Mouse (Mus musculus) midbrain, embryonic 12.5 days (tissue): Measurements from ENCODE around the gene Ccdc8. TPM values are rescaled to one million over a fixed set of nuclear protein-coding genes. Genes with fewer than 3 reads are reported as not detected.

Source experiments
- ATAC-seq: fragments of 200-750 bp; cut with Nextera tagmentation; 2 replicates; pipeline ENCODE4 v1.8.0; 2017; ENCODE audit warnings: low read depth, moderate TSS enrichment, moderate library complexity; ENCODE audit not compliant: low FRiP score
- H3K27ac ChIP-seq: fragments of 300-500 bp; sonication (generic); replicated peaks from 2 replicates; pipeline ENCODE4 v1.5.1; 2016; ENCODE audit warnings: mild to moderate bottlenecking
- H3K27me3 ChIP-seq: fragments of 300-500 bp; sonication (generic); 2 replicates; pipeline ENCODE4 v1.6.1; 2016; ENCODE audit warnings: mild to moderate bottlenecking
- H3K36me3 ChIP-seq: fragments of 300-500 bp; sonication (generic); 2 replicates; pipeline ENCODE4 v1.6.1; 2016
- H3K4me1 ChIP-seq: fragments of 300-500 bp; sonication (generic); 2 replicates; pipeline ENCODE4 v1.6.1; 2016
- H3K4me2 ChIP-seq: fragments of 300-500 bp; sonication (generic); replicated peaks from 2 replicates; pipeline ENCODE4 v1.6.1; 2016; ENCODE audit warnings: mild to moderate bottlenecking, moderate library complexity
- H3K4me3 ChIP-seq: fragments of 300-500 bp; sonication (generic); 2 replicates; pipeline ENCODE4 v1.5.1; 2016; ENCODE audit warnings: mild to moderate bottlenecking
- H3K9ac ChIP-seq: fragments of 300-500 bp; sonication (generic); replicated peaks from 2 replicates; pipeline ENCODE4 v1.6.1; 2016; ENCODE audit warnings: mild to moderate bottlenecking, moderate library complexity
- H3K9me3 ChIP-seq: fragments of 300-500 bp; sonication (generic); 2 replicates; pipeline ENCODE4 v1.6.1; 2016; ENCODE audit warnings: mild to moderate bottlenecking
- WGBS: fragments of 180-500 bp; shearing (Covaris S2); methylation state at CpG from one replicate; pipeline ENCODE4 v1.1.7; 2016; 5-methylcytosine and 5-hydroxymethylcytosine counted together
- polyA plus RNA-seq: library from polyadenylated mRNA; unstranded; fragments of >200 nt; fragmentation: Nextera tagmentation; extraction: Ambion mirVana; gene quantifications from 2 replicates; pipeline ENCODE4 v1.2.1, GENCODE M21; 2016

Gene Ccdc8
- polyA plus RNA-seq, 1 experiment from 2014 or later = 12.6 TPM

DNA sequence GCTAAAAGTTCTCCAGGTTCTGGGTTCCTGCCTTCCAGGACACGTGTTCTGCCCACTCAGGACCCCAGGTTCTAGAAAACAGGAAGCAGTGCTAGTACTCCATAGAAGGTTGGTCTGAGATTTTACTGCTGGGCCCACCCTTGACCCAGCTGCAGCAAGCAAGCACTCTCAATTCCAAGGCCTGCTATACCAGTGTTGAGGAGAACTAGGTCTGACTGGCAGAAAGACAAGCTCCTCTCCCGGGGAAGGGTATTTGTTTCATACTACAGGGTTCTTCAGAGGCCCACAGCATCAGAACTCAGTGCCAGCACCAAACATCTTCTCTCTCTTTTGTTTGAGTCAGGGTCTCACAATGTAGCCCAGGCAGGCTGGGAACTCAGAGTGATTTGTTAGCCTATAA, 25.4 kb downstream of the Ccdc8 start:
- no peak overlapping the region for H3K27ac ChIP-seq
- H3K4me2 ChIP-seq = no peak overlapping the region
- no peaks in the 10 kb centered on the region for H3K9me3 ChIP-seq
- H3K27me3 ChIP-seq = no peaks in the 10 kb centered on the region
- no peaks in the 10 kb centered on the region for H3K4me1 ChIP-seq
- no peak overlapping the region for H3K9ac ChIP-seq
- peaks cover 90% of the 10 kb centered on the region for H3K36me3 ChIP-seq
- WGBS = 89% methylated on average over 2 of the region's 2 CpGs
- no peak overlapping the region for H3K4me3 ChIP-seq
- ATAC-seq = no peak

GRCm38 (mm10) chr7:17019426-17020166, 27.1 kb downstream of the Ccdc8 start:
- Histone ChIP-seq H3K27ac (no peak overlapping the region), H3K4me2 (no peak overlapping the region)
- 90% methylated on average over 7 of the region's 7 CpGs for WGBS

DNA sequence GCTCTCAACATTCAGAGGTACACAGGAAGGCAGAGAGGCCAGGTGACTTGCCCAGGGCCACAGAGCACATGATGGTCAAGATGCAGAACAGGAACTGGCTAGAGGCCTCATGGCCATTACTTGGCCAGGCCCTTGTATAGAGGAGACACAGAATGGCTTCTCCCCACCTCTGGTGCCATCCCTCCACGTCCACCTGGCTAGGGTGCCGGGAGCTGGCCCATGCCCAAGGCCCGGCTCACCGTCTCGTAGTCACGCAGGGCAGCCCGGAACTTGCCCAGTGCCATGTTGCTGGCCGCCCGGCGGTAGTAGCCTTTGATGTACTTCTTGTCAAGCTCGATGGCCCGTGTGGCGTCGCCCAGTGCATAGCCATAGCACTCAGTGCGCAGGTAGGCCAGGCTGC, 29.7 kb downstream of the Ccdc8 start:
- ATAC-seq = no peak
- Histone ChIP-seq H3K27me3 (no peaks in the 10 kb centered on the region), H3K4me2 (no peak overlapping the region), H3K27ac (no peak overlapping the region), H3K9me3 (no peaks in the 10 kb centered on the region), H3K4me1 (peaks cover 26% of the 10 kb centered on the region), H3K36me3 (peaks cover 57% of the 10 kb centered on the region), H3K4me3 (no peak overlapping the region), H3K9ac (no peak overlapping the region)
- 97% methylated on average over 15 of the region's 15 CpGs for WGBS

More at GRCm38 (mm10) chr7:17019426-17020166, 27.1 kb downstream of the Ccdc8 start:
- Histone ChIP-seq H3K9me3 (no peaks in the 10 kb centered on the region), H3K4me1 (peaks cover 2% of the 10 kb centered on the region; the same call in 1 of the 2 replicates), H3K4me3 (no peak overlapping the region), H3K27me3 (no peaks in the 10 kb centered on the region), H3K9ac (no peak overlapping the region), H3K36me3 (peaks cover 78% of the 10 kb centered on the region)
- no peak for ATAC-seq

DNA sequence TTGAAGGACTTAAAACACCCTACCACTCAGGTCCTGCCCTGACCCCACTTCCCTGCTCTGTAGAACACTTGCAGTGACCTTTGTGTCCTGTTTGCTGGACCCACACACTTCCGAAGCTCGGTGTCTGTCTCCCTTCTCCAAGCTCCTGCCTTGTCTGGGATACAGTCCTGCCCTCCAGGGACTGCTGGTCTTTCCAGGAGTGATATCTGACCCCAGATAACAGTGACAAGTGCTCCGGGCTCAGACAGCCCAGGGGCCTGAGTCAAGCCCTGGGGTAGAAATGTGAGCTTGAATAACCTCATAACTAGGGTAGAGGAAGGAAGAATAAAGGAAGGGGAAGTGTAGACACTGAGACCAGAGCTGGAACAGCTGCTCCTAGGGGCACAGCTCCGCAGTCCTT, 31.2 kb downstream of the Ccdc8 start:
- H3K27ac ChIP-seq = no peak overlapping the region
- H3K9me3 ChIP-seq = no peaks in the 10 kb centered on the region
- peaks cover 26% of the 10 kb centered on the region for H3K4me1 ChIP-seq
- 88% methylated on average over 4 of the region's 4 CpGs for WGBS
- no peak overlapping the region for H3K4me3 ChIP-seq
- H3K27me3 ChIP-seq = no peaks in the 10 kb centered on the region
- ATAC-seq = no peak
- H3K4me2 ChIP-seq = no peak overlapping the region
- H3K36me3 ChIP-seq = peaks cover 52% of the 10 kb centered on the region
- H3K9ac ChIP-seq = 0 out of 2 replicates have a peak overlapping the region, but pooled peaks have one; percentile 8

GRCm38 (mm10) chr7:17024141-17024540, 31.6 kb downstream of the Ccdc8 start:
- WGBS = 94% methylated on average over 6 of the region's 6 CpGs
- no peak for ATAC-seq
- H3K9ac ChIP-seq = 0 out of 2 replicates have a peak overlapping the region, but pooled peaks have one; percentile 8
- peaks cover 47% of the 10 kb centered on the region for H3K36me3 ChIP-seq
- no peaks in the 10 kb centered on the region for H3K27me3 ChIP-seq
- H3K9me3 ChIP-seq = no peaks in the 10 kb centered on the region
- no peak overlapping the region for H3K27ac ChIP-seq
- H3K4me1 ChIP-seq = peaks cover 26% of the 10 kb centered on the region
- no peak overlapping the region for H3K4me3 ChIP-seq
- no peak overlapping the region for H3K4me2 ChIP-seq

DNA sequence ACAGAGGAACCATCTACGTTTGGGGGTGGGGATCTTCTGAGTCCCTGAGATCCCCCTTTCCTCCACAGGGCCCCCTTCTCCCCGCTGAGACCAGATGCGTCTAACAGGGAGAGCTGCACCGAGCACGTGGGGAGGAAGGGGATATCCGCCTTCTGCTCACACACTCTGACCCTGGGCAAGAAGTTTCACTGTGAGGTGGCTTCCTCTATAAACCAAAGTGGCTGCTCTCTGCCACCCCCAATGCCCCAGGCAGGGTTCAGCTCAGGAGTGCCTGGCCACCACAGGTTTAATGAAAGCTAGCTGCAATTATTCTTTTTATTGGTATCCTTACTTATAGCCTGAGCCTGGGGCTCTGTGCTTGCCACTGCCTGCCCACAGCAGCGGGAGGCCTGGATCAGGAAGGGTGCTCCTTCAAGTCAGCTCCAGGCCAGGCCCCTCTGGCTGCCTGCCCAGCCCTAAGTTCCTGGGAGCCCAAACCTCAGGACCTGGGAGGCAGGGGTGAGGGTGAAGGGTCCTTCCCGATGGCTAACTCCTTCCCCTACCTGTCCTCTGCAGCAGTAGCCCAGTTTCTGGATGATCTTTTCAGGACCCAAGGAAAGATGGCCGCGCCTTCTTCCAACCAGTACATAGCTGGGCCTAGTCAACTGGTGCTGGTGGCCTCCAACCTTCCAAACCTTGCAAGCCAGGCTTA, 32.5 kb downstream of the Ccdc8 start:
- no peaks in the 10 kb centered on the region; the same call in 1 of the 2 replicates for H3K27me3 ChIP-seq
- no peak overlapping the region for H3K4me3 ChIP-seq
- no peak for ATAC-seq
- H3K9me3 ChIP-seq = no peaks in the 10 kb centered on the region
- H3K27ac ChIP-seq = no peak overlapping the region
- no peak overlapping the region for H3K4me2 ChIP-seq
- H3K4me1 ChIP-seq = peaks cover 26% of the 10 kb centered on the region
- 87% methylated on average over 10 of the region's 10 CpGs for WGBS
- H3K9ac ChIP-seq = 0 out of 2 replicates have a peak overlapping the region, but pooled peaks have one; percentile 20
- H3K36me3 ChIP-seq = peaks cover 39% of the 10 kb centered on the region

- no peak overlapping the region for H3K4me3 ChIP-seq
- no peak overlapping the region for H3K27ac ChIP-seq
- peaks cover 34% of the 10 kb centered on the region for H3K36me3 ChIP-seq
- no peak for ATAC-seq
- H3K27me3 ChIP-seq = no peaks in the 10 kb centered on the region; the same call in 1 of the 2 replicates
- H3K4me2 ChIP-seq = no peak overlapping the region
- no peaks in the 10 kb centered on the region for H3K9me3 ChIP-seq
- peaks cover 26% of the 10 kb centered on the region for H3K4me1 ChIP-seq
- 73% methylated on average over 4 of the region's 4 CpGs for WGBS
- 0 out of 2 replicates have a peak overlapping the region, but pooled peaks have one; percentile 20 for H3K9ac ChIP-seq
Measured at GRCm38 (mm10) chr7:17025505-17025894, 33.0 kb downstream of the Ccdc8 start.

DNA sequence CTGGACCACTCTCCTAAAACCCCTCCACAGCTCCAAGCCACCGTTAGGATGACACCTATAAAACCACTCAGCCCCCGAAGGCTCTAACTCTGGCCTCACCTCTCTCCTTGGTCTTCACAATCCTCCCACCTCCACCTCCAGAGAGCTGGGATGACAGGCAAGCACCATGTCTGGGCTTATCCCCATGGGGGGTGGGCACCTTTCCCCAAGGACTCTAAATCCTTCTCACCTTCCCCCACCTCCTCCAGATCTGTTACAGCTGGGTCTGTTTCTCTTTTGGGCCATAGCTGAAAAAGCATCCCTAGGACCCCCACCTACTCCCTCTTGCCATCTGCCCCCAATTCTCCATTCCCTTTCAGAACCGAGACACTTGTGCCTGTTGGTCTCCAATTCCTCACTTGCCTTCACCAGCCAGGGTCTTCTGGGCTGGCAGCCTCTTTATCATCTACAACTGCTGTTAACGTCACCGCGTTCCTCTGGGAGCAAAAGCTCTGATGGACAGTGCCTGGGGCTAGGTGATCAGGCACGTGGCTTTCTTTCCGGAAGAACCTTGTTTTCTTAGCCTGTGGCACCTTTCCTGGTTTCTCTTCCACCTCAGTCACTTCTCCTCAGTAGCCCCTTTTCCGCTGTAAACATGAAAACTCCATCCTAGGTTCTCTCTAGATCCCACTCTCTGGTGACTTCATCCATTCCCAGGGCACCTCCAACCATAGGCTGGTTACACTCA, 33.6 kb downstream of the Ccdc8 start:
- peaks cover 26% of the 10 kb centered on the region for H3K4me1 ChIP-seq
- no peaks in the 10 kb centered on the region for H3K9me3 ChIP-seq
- no peaks in the 10 kb centered on the region; the same call in 1 of the 2 replicates for H3K27me3 ChIP-seq
- peaks cover 28% of the 10 kb centered on the region for H3K36me3 ChIP-seq
- H3K4me2 ChIP-seq = peak overlapping the region; percentile 61
- peak overlapping the region; percentile 87; the same call in 1 of the 2 replicates for H3K4me3 ChIP-seq
- 88% methylated on average over 9 of the region's 9 CpGs for WGBS
- no peak for ATAC-seq
- H3K27ac ChIP-seq = no peak overlapping the region
- H3K9ac ChIP-seq = peak overlapping the region; percentile 77

GRCm38 (mm10) chr7:17026710-17027587, 34.4 kb downstream of the Ccdc8 start:
- no peak; the same call in none of the 2 replicates for ATAC-seq
- WGBS = 10% methylated on average over 24 of the region's 24 CpGs
- Histone ChIP-seq H3K4me2 (peak overlapping the region; percentile 61), H3K27ac (peak overlapping the region; percentile 73), H3K4me1 (peaks cover 26% of the 10 kb centered on the region), H3K9ac (peak overlapping the region; percentile 77), H3K36me3 (peaks cover 19% of the 10 kb centered on the region), H3K4me3 (peak overlapping the region; percentile 87), H3K9me3 (no peaks in the 10 kb centered on the region), H3K27me3 (no peaks in the 10 kb centered on the region; the same call in 1 of the 2 replicates)

- no peaks in the 10 kb centered on the region; the same call in 1 of the 2 replicates for H3K27me3 ChIP-seq
- H3K9me3 ChIP-seq = no peaks in the 10 kb centered on the region
- peak within 1 kb of the TSS; percentile 77 for H3K9ac ChIP-seq
- H3K4me3 ChIP-seq = peak within 1 kb of the TSS; percentile 87
- H3K27ac ChIP-seq = peak within 1 kb of the TSS; percentile 73
- peak within 1 kb of the TSS; percentile 61 for H3K4me2 ChIP-seq
- H3K36me3 ChIP-seq = peaks cover 11% of the 10 kb centered on the region
- peak; percentile 93 for ATAC-seq
- whole genome bisulfite sequencing = under 1% methylated on average over 58 of the region's 58 CpGs
- peaks cover 26% of the 10 kb centered on the region for H3K4me1 ChIP-seq
Measured at GRCm38 (mm10) chr7:17027588-17028343, 35.3 kb downstream of the Ccdc8 start, which contains the start of gene Ppp5c. Ppp5c (minus strand) TSS chr7:17027924.
